ENCODE assay signal across 32 mouse cellular contexts in genomic region chr3:119168166-119168565, GRCm38 (mm10).
"Had no signal": no experiment of that assay in that cellular context is flagged by ENCODE, and none has a peak within 500 bp of the region (broad histone marks: within the 10 kb centered on the region; RNA-seq: fewer than 3 reads in every experiment).

No protein-coding gene starts in this region.

- H3K27me3 ChIP-seq: heart, embryonic 12.5 days; heart, embryonic 13.5 days; heart, embryonic 15.5 days; hindbrain, embryonic 12.5 days; hindbrain, embryonic 13.5 days; hindbrain, embryonic 15.5 days; intestine, embryonic 15.5 days; kidney, embryonic 15.5 days had no signal

- H3K4me1 ChIP-seq: heart, embryonic 12.5 days; heart, embryonic 13.5 days; heart, embryonic 15.5 days; hindbrain, embryonic 15.5 days; intestine, embryonic 15.5 days; kidney, embryonic 15.5 days had no signal

- H3K9ac ChIP-seq: heart, embryonic 12.5 days; heart, embryonic 13.5 days; heart, embryonic 15.5 days; hindbrain, embryonic 12.5 days; hindbrain, embryonic 13.5 days; hindbrain, embryonic 14.5 days; hindbrain, embryonic 15.5 days; intestine, embryonic 15.5 days; kidney, embryonic 15.5 days had no signal

- H3K27ac ChIP-seq: heart, embryonic 13.5 days; heart, embryonic 15.5 days; hindbrain, embryonic 10.5 days; hindbrain, embryonic 12.5 days; hindbrain, embryonic 13.5 days; hindbrain, embryonic 14.5 days; hindbrain, embryonic 15.5 days; hindbrain, postnatal 0 days; intestine, embryonic 15.5 days; kidney, embryonic 15.5 days; kidney, postnatal 0 days; layer of hippocampus, adult 2 months; left cerebral cortex, adult 2 months had no signal

- DNase-seq: heart, postnatal 10 days; heart, postnatal 14 days; heart, postnatal 36 days; heart, postnatal 4 days; kidney, adult 11 months; kidney, adult 18-20 months; kidney, adult 2 months; kidney, adult 8-10 months; kidney, adult 9 months; kidney, postnatal 10 days; kidney, postnatal 14 days; kidney, postnatal 25 days; kidney, postnatal 36 days; kidney, postnatal 4 days; layer of hippocampus, postnatal 36 days had no signal

- ATAC-seq: hindbrain, embryonic 16.5 days; hindbrain, postnatal 0 days; inflammation-experienced regulatory T-cells, adult 6 months had no signal

- H3K36me3 ChIP-seq: heart, embryonic 12.5 days; heart, embryonic 13.5 days; heart, embryonic 15.5 days; hindbrain, embryonic 10.5 days; hindbrain, embryonic 12.5 days; hindbrain, embryonic 13.5 days; hindbrain, embryonic 15.5 days; intestine, embryonic 15.5 days; kidney, embryonic 15.5 days had no signal

- H3K4me3 ChIP-seq: heart, embryonic 12.5 days; heart, embryonic 13.5 days; heart, embryonic 15.5 days; hindbrain, embryonic 10.5 days; hindbrain, embryonic 12.5 days; hindbrain, embryonic 13.5 days; hindbrain, embryonic 15.5 days; intestine, embryonic 15.5 days; kidney, embryonic 15.5 days; layer of hippocampus, adult 2 months; left cerebral cortex, adult 2 months had no signal

- H3K9me3 ChIP-seq: heart, embryonic 12.5 days; heart, embryonic 13.5 days; heart, embryonic 15.5 days; hindbrain, embryonic 10.5 days; hindbrain, embryonic 12.5 days; hindbrain, embryonic 13.5 days; hindbrain, embryonic 15.5 days; intestine, embryonic 15.5 days; kidney, embryonic 15.5 days had no signal

- H3K4me2 ChIP-seq: heart, embryonic 11.5 days; heart, embryonic 12.5 days; heart, embryonic 13.5 days; heart, embryonic 15.5 days; hindbrain, embryonic 12.5 days; hindbrain, embryonic 13.5 days; hindbrain, embryonic 14.5 days; hindbrain, embryonic 15.5 days; intestine, embryonic 15.5 days; kidney, embryonic 15.5 days had no signal
